Comparison of ENCODE assay signal across 26 mouse cellular contexts in the genomic region with DNA sequence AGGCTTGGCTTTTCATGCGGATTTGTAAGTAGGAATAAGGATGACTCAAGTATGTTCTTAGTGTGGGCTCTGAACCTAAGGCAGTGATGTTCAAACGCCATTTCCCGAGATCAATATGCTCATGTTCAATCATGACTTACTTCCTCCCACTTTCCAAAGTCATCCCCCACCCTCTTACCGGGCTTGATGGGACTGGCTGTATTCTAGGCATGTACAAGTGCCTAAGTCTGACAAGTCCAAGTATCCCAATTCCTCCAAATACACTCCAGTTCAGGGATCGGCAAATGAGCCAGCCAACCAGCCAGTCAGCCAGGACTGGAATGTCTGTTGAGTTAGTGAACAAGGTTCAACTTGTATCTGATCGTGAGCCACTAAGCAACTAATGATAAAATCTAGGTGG. TPM values are rescaled to one million over a fixed set of nuclear protein-coding genes. Genes with fewer than 3 reads are reported as not detected.
DNase-seq lines count a peak whose midpoint lies in the region; ATAC-seq and TF ChIP-seq lines count a peak whose summit lies in the region.
"Had no signal": no experiment of that assay in that cellular context is flagged by ENCODE, and none has a peak within 500 bp of the region (broad histone marks: within the 10 kb centered on the region; RNA-seq: fewer than 3 reads in every experiment).

No protein-coding gene starts in this region.

- ATAC-seq in kidney, embryonic 15.5 days (replicated peaks; ENCODE audit: low FRiP score): no peak
- no peak for ATAC-seq in forebrain, embryonic 16.5 days
- ATAC-seq: forebrain, embryonic 14.5 days had no signal

- no peak overlapping the region for H3K4me2 ChIP-seq in kidney, embryonic 15.5 days
- H3K4me2 ChIP-seq in forebrain, embryonic 16.5 days (ENCODE audit: low read length): no peak overlapping the region
- H3K4me2 ChIP-seq: embryonic facial prominence, embryonic 13.5 days; embryonic facial prominence, embryonic 15.5 days; forebrain, embryonic 12.5 days had no signal

- peak; percentile 64 for DNase-seq in heart, embryonic 10.5 days (ENCODE audit: low spot score)
- no peak for DNase-seq in heart, postnatal 10 days
- DNase-seq in kidney, adult 2 months: peak; percentile 21
- DNase-seq in thymus, postnatal 4 days: peak; percentile 1
- no peak for DNase-seq in thymus, adult 18-20 months
- DNase-seq in yolk sac, embryonic 10.5 days (ENCODE audit: low spot score): peak; percentile 27
- DNase-seq: adrenal gland, adult 2 months; adrenal gland, postnatal 10 days; adrenal gland, postnatal 25 days; cerebellum, adult 11 months; cerebellum, adult 18-20 months; cerebellum, adult 8-10 months; cerebellum, adult 9-11 months; cerebellum, postnatal 14 days; cerebellum, postnatal 36 days; embryo, embryonic 11 days had no signal

- H3K27ac ChIP-seq in heart, embryonic 10.5 days: no peak overlapping the region
- H3K27ac ChIP-seq in kidney, adult 2 months (ENCODE audit: insufficient read depth, low read depth, low read length): no peak overlapping the region
- H3K27ac ChIP-seq in kidney, embryonic 15.5 days: no peak overlapping the region
- H3K27ac ChIP-seq in forebrain, embryonic 16.5 days (ENCODE audit: low read length): no peak overlapping the region
- H3K27ac ChIP-seq: embryonic facial prominence, embryonic 13.5 days; embryonic facial prominence, embryonic 15.5 days; forebrain, embryonic 10.5 days; forebrain, embryonic 12.5 days had no signal

- intact Hi-C loops in heart, postnatal 10 days (cut with DNase I): no loop called here

- no peaks in the 10 kb centered on the region for H3K36me3 ChIP-seq in heart, embryonic 10.5 days
- no peaks in the 10 kb centered on the region for H3K36me3 ChIP-seq in kidney, adult 2 months (ENCODE audit: control insufficient read depth, insufficient read depth, low read length)
- H3K36me3 ChIP-seq in kidney, embryonic 15.5 days: no peaks in the 10 kb centered on the region
- no peaks in the 10 kb centered on the region for H3K36me3 ChIP-seq in forebrain, embryonic 16.5 days (ENCODE audit: control insufficient read depth, insufficient read depth)
- H3K36me3 ChIP-seq: embryonic facial prominence, embryonic 13.5 days; embryonic facial prominence, embryonic 15.5 days; forebrain, embryonic 10.5 days; forebrain, embryonic 12.5 days had no signal

- H3K4me3 ChIP-seq in heart, embryonic 10.5 days: no peak overlapping the region
- no peak overlapping the region for H3K4me3 ChIP-seq in kidney, adult 2 months (ENCODE audit: insufficient read depth, low read depth, low read length)
- no peak overlapping the region for H3K4me3 ChIP-seq in kidney, embryonic 15.5 days (replicated peaks)
- H3K4me3 ChIP-seq in forebrain, embryonic 16.5 days (replicated peaks; ENCODE audit: low read length): no peak overlapping the region
- H3K4me3 ChIP-seq: embryonic facial prominence, embryonic 13.5 days; embryonic facial prominence, embryonic 15.5 days; erythroblast, embryonic 14.5 days; forebrain, embryonic 10.5 days; forebrain, embryonic 12.5 days had no signal

- WGBS in heart, embryonic 10.5 days: 82% methylated on average over 6 of the region's 6 CpGs
- 85% methylated on average over 6 of the region's 6 CpGs for WGBS in kidney, adult 2 months
- 94% methylated on average over 6 of the region's 6 CpGs for WGBS in kidney, embryonic 15.5 days
- 95% methylated on average over 6 of the region's 6 CpGs for WGBS in forebrain, embryonic 16.5 days

- no peak overlapping the region for H3K9ac ChIP-seq in kidney, embryonic 15.5 days
- H3K9ac ChIP-seq in forebrain, embryonic 16.5 days (replicated peaks; ENCODE audit: low read depth, low read length): no peak overlapping the region
- H3K9ac ChIP-seq: embryonic facial prominence, embryonic 13.5 days; embryonic facial prominence, embryonic 15.5 days; forebrain, embryonic 12.5 days had no signal

- TF ChIP-seq POLR2A in kidney, adult 2 months (IDR thresholded peaks at IDR 0.05; ENCODE audit: low read depth, low read length): no peak

- H3K9me3 ChIP-seq in heart, embryonic 10.5 days: no peaks in the 10 kb centered on the region
- no peaks in the 10 kb centered on the region; the same call in 1 of the 2 replicates for H3K9me3 ChIP-seq in kidney, embryonic 15.5 days (replicated peaks)
- no peaks in the 10 kb centered on the region for H3K9me3 ChIP-seq in forebrain, embryonic 16.5 days (ENCODE audit: control insufficient read depth, low read length)
- H3K9me3 ChIP-seq: embryonic facial prominence, embryonic 13.5 days; embryonic facial prominence, embryonic 15.5 days; forebrain, embryonic 12.5 days had no signal

- no peaks in the 10 kb centered on the region for H3K27me3 ChIP-seq in heart, embryonic 10.5 days (ENCODE audit: insufficient read depth, poor library complexity, severe bottlenecking)
- no peaks in the 10 kb centered on the region for H3K27me3 ChIP-seq in kidney, adult 2 months (replicated peaks; ENCODE audit: control insufficient read depth, insufficient read depth, low read length)
- H3K27me3 ChIP-seq in kidney, embryonic 15.5 days: no peaks in the 10 kb centered on the region
- H3K27me3 ChIP-seq in forebrain, embryonic 16.5 days (replicated peaks; ENCODE audit: control insufficient read depth, insufficient read depth, low read length): no peaks in the 10 kb centered on the region
- H3K27me3 ChIP-seq: embryonic facial prominence, embryonic 13.5 days; embryonic facial prominence, embryonic 15.5 days; forebrain, embryonic 12.5 days had no signal

- no peak for TF ChIP-seq CTCF in kidney, adult 2 months (conservative IDR thresholded peaks at IDR 0.05; ENCODE audit: insufficient read depth, insufficient read length, low read depth, low read length)

- H3K4me1 ChIP-seq in heart, embryonic 10.5 days: no peaks in the 10 kb centered on the region
- no peaks in the 10 kb centered on the region for H3K4me1 ChIP-seq in kidney, adult 2 months (ENCODE audit: control insufficient read depth, insufficient read depth, low read length)
- no peaks in the 10 kb centered on the region for H3K4me1 ChIP-seq in kidney, embryonic 15.5 days
- H3K4me1 ChIP-seq in forebrain, embryonic 16.5 days (replicated peaks; ENCODE audit: control insufficient read depth, insufficient read depth, low read length): no peaks in the 10 kb centered on the region
- H3K4me1 ChIP-seq: embryonic facial prominence, embryonic 13.5 days; embryonic facial prominence, embryonic 15.5 days; forebrain, embryonic 10.5 days; forebrain, embryonic 12.5 days had no signal

RNA-seq across cellular contexts. Expression of gene Vapa, which starts 12.9 kb away (rescaled TPM):
- 153 and 179 TPM in 2 replicates for polyA plus RNA-seq in heart, embryonic 10.5 days (2016; fragmentation: Nextera tagmentation; extraction: Ambion mirVana)
- 100 to 1,000 TPM; 106 to 111 TPM for total RNA-seq in heart, postnatal 10 days (2021)
- polyA plus RNA-seq in kidney, adult 2 months (2012; rRNA removed): 21.2 and 27.5 TPM in 2 replicates
- 167 and 186 TPM in 2 replicates for polyA plus RNA-seq in kidney, embryonic 15.5 days (2015; fragmentation: Nextera tagmentation; extraction: Ambion mirVana)
- 241 and 271 TPM in 2 replicates for polyA plus RNA-seq in forebrain, embryonic 16.5 days (2015; fragmentation: Nextera tagmentation; extraction: Ambion mirVana)

RNA-seq across cellular contexts. Expression of gene Txndc2, which starts 15.7 kb away (rescaled TPM):
- polyA plus RNA-seq in heart, embryonic 10.5 days (2016; fragmentation: Nextera tagmentation; extraction: Ambion mirVana): 0.12 TPM in 1 of 2 replicates, not detected in the other
- total RNA-seq in heart, postnatal 10 days (2021): under 1 TPM; 0.15 to 0.19 TPM
- 0.05 and 0.07 TPM in 2 replicates for polyA plus RNA-seq in kidney, adult 2 months (2012; rRNA removed)
- not detected in 2 replicates for polyA plus RNA-seq in kidney, embryonic 15.5 days (2015; fragmentation: Nextera tagmentation; extraction: Ambion mirVana)
- polyA plus RNA-seq in forebrain, embryonic 16.5 days (2015; fragmentation: Nextera tagmentation; extraction: Ambion mirVana): 0.11 TPM in 1 of 2 replicates, not detected in the other
- total RNA-seq: common myeloid progenitor, adult 5-6 weeks; MEL had no signal
- polyA plus RNA-seq: embryonic facial prominence, embryonic 13.5 days; erythroblast, embryonic 14.5 days; forebrain, embryonic 10.5 days had no signal

Comparison
In these comparisons a context has a peak if more than half of its experiments do, and no peak if none do; other contexts are left out.
1. DNase-seq: peak in heart, embryonic 10.5 days (single experiment), kidney, adult 2 months (single experiment), thymus, postnatal 4 days (single experiment) and yolk sac, embryonic 10.5 days (single experiment); none in heart, postnatal 10 days (0 of 2) and thymus, adult 18-20 months (0 of 2).